Mouse (Mus musculus) liver, adult 2 months (tissue): ENCODE measurements around the gene 4930524J08Rik. TPM values are rescaled to one million over a fixed set of nuclear protein-coding genes. Genes with fewer than 3 reads are reported as not detected.

Experiments used
- DNase-seq: peaks from one replicate; pipeline ENCODE4 v3.0.0-alpha.2; 2011; ENCODE audit warnings: low read depth, low spot score; ENCODE audit errors: extremely low read depth
- H3K27ac ChIP-seq: fragments of 200-500 bp; replicated peaks from 2 replicates; pipeline ENCODE4 v1.5.1; 2012; ENCODE audit warnings: low read depth, mild to moderate bottlenecking, control low read depth, inconsistent platforms, low read length; ENCODE audit not compliant: insufficient read depth
- H3K27me3 ChIP-seq: fragments of 200-500 bp; 2 replicates; pipeline ENCODE4 v1.6.1; 2012; ENCODE audit warnings: mild to moderate bottlenecking, moderate library complexity, low read length, inconsistent platforms; ENCODE audit not compliant: control insufficient read depth, insufficient read depth
- H3K36me3 ChIP-seq: fragments of 200-500 bp; 2 replicates; pipeline ENCODE4 v1.6.1; 2012; ENCODE audit warnings: low read length, inconsistent platforms; ENCODE audit not compliant: control insufficient read depth, insufficient read depth
- H3K4me1 ChIP-seq: fragments of 200-500 bp; 2 replicates; pipeline ENCODE4 v1.6.1; 2011; ENCODE audit warnings: low read length; ENCODE audit not compliant: control insufficient read depth, insufficient read depth
- H3K4me3 ChIP-seq: fragments of 200-500 bp; 2 replicates; pipeline ENCODE4 v1.5.1; 2011; ENCODE audit warnings: low read depth, mild to moderate bottlenecking, control low read depth, low read length, moderate library complexity; ENCODE audit not compliant: insufficient read depth
- H3K79me2 ChIP-seq: fragments of 200-500 bp; 2 replicates; pipeline ENCODE4 v1.6.1; 2012; ENCODE audit warnings: inconsistent platforms, mild to moderate bottlenecking, low read length, moderate library complexity; ENCODE audit not compliant: control insufficient read depth, insufficient read depth
- H3K9ac ChIP-seq: fragments of 200-500 bp; 2 replicates; pipeline ENCODE4 v1.6.1; 2012; ENCODE audit warnings: low read depth, mild to moderate bottlenecking, control low read depth, inconsistent platforms, low read length
- CTCF ChIP-seq: fragments of 200-500 bp; IDR thresholded peaks from 2 replicates; pipeline ENCODE4 v1.5.1; 2011; ENCODE audit warnings: low read depth, low read length, control low read depth
- POLR2A ChIP-seq: fragments of 200-500 bp; IDR thresholded peaks from 2 replicates; pipeline ENCODE4 v1.6.1; 2011; ENCODE audit warnings: low read length, control low read depth; ENCODE audit not compliant: insufficient read depth; ENCODE audit errors: extremely low read depth
- WGBS: fragments of 180-500 bp; shearing (Covaris S2); methylation state at CpG from one replicate; pipeline ENCODE4 v1.1.7; 2018; 5-methylcytosine and 5-hydroxymethylcytosine counted together
- polyA plus RNA-seq: library from polyadenylated mRNA; depleted of rRNA; stranded (reverse); fragments of >200 nt; gene quantifications from 2 replicates; pipeline ENCODE4 v1.2.3, GENCODE M21; 2012; rRNA removed
- total RNA-seq: library from RNA; depleted of rRNA; stranded (reverse); fragments of >200 nt; gene quantifications from 2 replicates; pipeline ENCODE4 v1.2.3, GENCODE M21; 2014; rRNA removed

4930524J08Rik gene
- total RNA-seq: 0.67 TPM in 1 of 2 replicates, not detected in the other
- 0.67 and 0.82 TPM in 2 replicates for polyA plus RNA-seq

- H3K4me1 ChIP-seq: peaks cover 7% of the 10 kb centered on the region
- peaks cover 21% of the 10 kb centered on the region for H3K79me2 ChIP-seq
- TF ChIP-seq CTCF (no peak), POLR2A (peak; percentile 74; the same call in 1 of the 2 replicates)
- H3K9ac ChIP-seq: peak within 1 kb of the TSS; percentile 99
- under 1% methylated on average over 85 of the region's 97 CpGs for WGBS
- peak within 1 kb of the TSS; percentile 98 for H3K4me3 ChIP-seq
- no peaks in the 10 kb centered on the region for H3K27me3 ChIP-seq
- H3K36me3 ChIP-seq: no peaks in the 10 kb centered on the region
- peak; percentile 80 for DNase-seq
- peak within 1 kb of the TSS; percentile 96 for H3K27ac ChIP-seq
These were observed at the start of gene 4930524J08Rik, which contains the start of gene Hnrnpd for GRCm38 (mm10) chr5:99978699-99979442. Gene 4930524J08Rik, plus strand, starts transcription at chr5:99979061. Gene Hnrnpd, minus strand, starts transcription at chr5:99978938.

GRCm38 (mm10) chr5:99931910-99932309, 47.0 kb upstream of the 4930524J08Rik start:
- Histone ChIP-seq H3K27me3 (no peaks in the 10 kb centered on the region), H3K4me3 (no peak overlapping the region), H3K4me1 (no peaks in the 10 kb centered on the region), H3K9ac (no peak overlapping the region), H3K79me2 (no peaks in the 10 kb centered on the region), H3K27ac (no peak overlapping the region), H3K36me3 (no peaks in the 10 kb centered on the region)
- no peak for TF ChIP-seq CTCF
- TF ChIP-seq POLR2A: no peak
- DNase-seq: no peak
- 78% methylated on average over 6 of the region's 6 CpGs for WGBS

- H3K79me2 ChIP-seq: no peaks in the 10 kb centered on the region
- no peaks in the 10 kb centered on the region for H3K36me3 ChIP-seq
- 87% methylated on average over 3 of the region's 3 CpGs for WGBS
- H3K4me1 ChIP-seq: no peaks in the 10 kb centered on the region
- TF ChIP-seq POLR2A (no peak), CTCF (no peak)
- H3K27me3 ChIP-seq: no peaks in the 10 kb centered on the region
- H3K27ac ChIP-seq: no peak overlapping the region
- no peak overlapping the region for H3K9ac ChIP-seq
- H3K4me3 ChIP-seq: no peak overlapping the region
- DNase-seq: no peak
These were observed 39.4 kb upstream of the 4930524J08Rik start for GRCm38 (mm10) chr5:99939440-99939839.

- DNase-seq: no peak
- no peak overlapping the region for H3K4me3 ChIP-seq
- H3K36me3 ChIP-seq: no peaks in the 10 kb centered on the region
- H3K27me3 ChIP-seq: no peaks in the 10 kb centered on the region
- no peak overlapping the region for H3K27ac ChIP-seq
- no peak overlapping the region for H3K9ac ChIP-seq
- WGBS: 81% methylated on average over 10 of the region's 10 CpGs
- TF ChIP-seq POLR2A (no peak), CTCF (no peak)
- no peaks in the 10 kb centered on the region for H3K4me1 ChIP-seq
- H3K79me2 ChIP-seq: no peaks in the 10 kb centered on the region
These were observed 37.6 kb upstream of the 4930524J08Rik start for GRCm38 (mm10) chr5:99941273-99941672.

GRCm38 (mm10) chr5:99941776-99942502, 36.9 kb upstream of the 4930524J08Rik start:
- no peaks in the 10 kb centered on the region for H3K79me2 ChIP-seq
- H3K9ac ChIP-seq: no peak overlapping the region
- WGBS: 66% methylated on average over 10 of the region's 10 CpGs
- TF ChIP-seq CTCF (no peak), POLR2A (no peak)
- H3K36me3 ChIP-seq: no peaks in the 10 kb centered on the region
- H3K27ac ChIP-seq: no peak overlapping the region
- no peaks in the 10 kb centered on the region for H3K4me1 ChIP-seq
- DNase-seq: no peak
- no peaks in the 10 kb centered on the region for H3K27me3 ChIP-seq
- no peak overlapping the region for H3K4me3 ChIP-seq

- H3K9ac ChIP-seq: no peak overlapping the region
- no peak overlapping the region for H3K4me3 ChIP-seq
- H3K27me3 ChIP-seq: no peaks in the 10 kb centered on the region
- no peak overlapping the region for H3K27ac ChIP-seq
- H3K4me1 ChIP-seq: no peaks in the 10 kb centered on the region
- peaks cover 6% of the 10 kb centered on the region; the same call in 1 of the 2 replicates for H3K36me3 ChIP-seq
- TF ChIP-seq POLR2A: no peak
- DNase-seq: no peak
- WGBS: 79% methylated on average over 5 of the region's 5 CpGs
- H3K79me2 ChIP-seq: no peaks in the 10 kb centered on the region
These were observed 26.3 kb upstream of the 4930524J08Rik start for GRCm38 (mm10) chr5:99952513-99952912.
